Mouse (Mus musculus) cerebellum, postnatal 14 days (tissue): Measurements from ENCODE around the gene Bet1l.
A peak's percentile ranks its signal among the peaks of the same experiment; 100 is the strongest.

Experiments
- DNase-seq, 2 experiments: peaks; one replicate each; pipeline ENCODE4 v3.0.0; 2021; ENCODE audit warnings: mixed read lengths in 2 of 2

Bet1l gene

GRCm38 (mm10) chr7:140831447-140831846 is 25.9 kb downstream of the Bet1l start:
- DNase-seq, result no peak

- peak; percentile 77 to 78 for DNase-seq
These were observed 29.1 kb downstream of the Bet1l start for GRCm38 (mm10) chr7:140828171-140828881.

GRCm38 (mm10) chr7:140822731-140823130 is 34.6 kb downstream of the Bet1l start:
- peak in 1 of 2 experiments; percentile 32 for DNase-seq

DNA sequence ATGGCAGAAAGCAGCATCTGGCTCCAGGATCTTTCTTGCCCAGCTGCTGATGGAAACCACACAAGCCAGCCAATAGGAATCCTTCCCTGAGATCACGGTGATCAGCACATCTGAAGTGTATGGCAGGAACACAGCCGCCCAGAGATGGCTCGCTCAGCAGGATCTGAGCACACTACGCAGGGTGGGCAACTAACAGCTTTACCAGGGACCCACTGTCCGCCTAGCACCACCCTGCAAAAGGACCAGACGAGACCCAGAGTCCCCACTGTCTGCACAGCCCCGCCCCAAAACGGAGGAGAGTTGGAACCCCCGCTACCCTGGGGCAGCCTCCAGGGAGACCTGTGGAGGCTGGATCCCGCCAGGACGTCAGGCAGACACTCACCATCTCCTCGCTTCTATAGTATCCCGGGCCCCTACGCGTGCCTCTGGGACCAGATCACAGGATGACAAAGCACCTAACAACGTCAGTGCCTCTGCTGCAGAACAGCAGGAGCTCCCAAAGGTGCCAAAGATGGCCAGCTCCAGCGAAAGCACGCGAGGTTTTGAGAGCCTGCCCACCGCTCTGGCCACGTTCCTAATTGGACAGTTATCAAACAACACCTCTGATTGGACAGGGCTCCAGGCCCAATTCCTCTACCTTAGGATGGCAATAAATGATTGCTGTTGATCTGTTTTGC is 35.6 kb downstream of the Bet1l start, which contains the start of gene Zfp941:
Gene Zfp941 (minus strand): TSS at position 526 of the 677 bp plus-strand sequence.
- peak; percentile 90 to 98 for DNase-seq

DNA sequence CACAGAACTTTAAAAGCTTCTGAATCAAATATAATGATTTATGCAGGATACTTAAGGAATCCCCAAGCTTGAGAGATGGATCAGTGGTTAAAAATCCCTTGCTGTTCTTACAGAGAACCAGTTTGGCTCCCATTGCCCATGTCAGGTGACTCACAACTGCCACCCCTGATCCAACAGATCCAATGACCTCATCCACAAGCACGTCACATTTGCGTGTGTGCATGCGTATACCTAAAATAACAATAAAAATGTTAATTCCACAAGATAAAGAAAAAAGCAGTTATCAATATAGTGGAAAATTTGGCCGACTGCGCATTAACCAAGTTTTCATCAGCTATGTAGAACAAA is 36.1 kb downstream of the Bet1l start:
- DNase-seq, result peak in 1 of 2 experiments; percentile 30

GRCm38 (mm10) chr7:140820173-140820572 is 37.2 kb downstream of the Bet1l start:
- DNase-seq, result peak in 1 of 2 experiments; percentile 38

GRCm38 (mm10) chr7:140812850-140813249 is 44.5 kb downstream of the Bet1l start:
- DNase-seq, result no peak

GRCm38 (mm10) chr7:140811714-140812113 is 45.7 kb downstream of the Bet1l start:
- no peak for DNase-seq

- DNase-seq, result no peak
These were observed 46.9 kb downstream of the Bet1l start for GRCm38 (mm10) chr7:140810496-140810895.

DNA sequence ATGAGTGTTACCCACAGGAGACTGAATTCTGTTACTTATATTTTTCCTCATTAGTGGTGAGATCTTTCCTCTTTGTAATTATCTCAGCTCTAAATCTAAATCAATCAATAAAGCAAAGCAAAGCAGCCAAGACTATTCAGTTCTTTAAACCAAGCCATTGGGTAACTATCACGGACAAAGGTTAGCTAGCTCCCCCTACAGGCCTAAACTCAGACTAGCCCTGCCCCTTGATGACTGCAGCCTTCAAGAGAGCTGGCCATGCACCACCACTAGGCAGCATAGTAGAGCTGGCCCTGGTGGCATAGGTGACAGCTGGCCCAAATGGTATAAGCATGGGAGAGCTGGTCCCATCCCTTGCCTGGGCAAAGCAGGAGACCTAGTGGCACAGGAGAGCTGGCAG is 51.7 kb downstream of the Bet1l start:
- peak; percentile 30 to 49 for DNase-seq
